Mouse (Mus musculus): ENCODE results near the gene Cwc27.

DNA sequence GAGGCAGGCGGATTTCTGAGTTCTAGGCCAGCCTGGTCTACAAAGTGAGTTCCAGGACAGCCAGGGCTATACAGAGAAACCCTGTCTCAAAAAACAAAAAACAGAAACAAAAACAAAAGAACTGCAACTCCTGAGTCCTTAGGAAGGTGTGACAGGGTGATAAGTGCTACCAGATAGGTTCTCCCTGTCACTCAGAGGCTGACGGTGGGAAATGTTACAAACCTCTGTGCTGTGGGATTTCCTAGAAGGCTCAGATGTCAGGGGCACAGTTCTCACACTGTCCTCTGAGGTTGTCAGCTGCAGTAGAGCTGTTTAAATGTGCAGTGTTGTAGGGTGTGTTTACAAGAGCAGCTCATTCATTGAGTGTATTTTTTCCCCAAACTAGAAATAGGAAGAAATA lies 8.5 kb upstream of the Cwc27 start:
- TF ChIP-seq EP300 (IDR thresholded peaks at IDR 0.05) (no peak), CTCF (IDR thresholded peaks at IDR 0.05) (no peak)

All from lung, postnatal 0 days (tissue).